Mouse (Mus musculus) ES-Bruce4 (cell line): Measurements from ENCODE around the gene Uhrf1.

Experiments used
- CTCF ChIP-seq: IDR thresholded peaks from one replicate; pipeline ENCODE4 v1.8.1; 2011; ENCODE audit warnings: low read depth, low read length
- EP300 ChIP-seq: IDR thresholded peaks from 2 replicates; pipeline ENCODE4 v1.6.1; 2011; ENCODE audit warnings: low read depth, low read length; ENCODE audit not compliant: insufficient read depth
- POLR2A ChIP-seq: IDR thresholded peaks from one replicate; pipeline ENCODE4 v1.8.1; 2011; ENCODE audit warnings: low read length; ENCODE audit not compliant: insufficient read depth

DNA sequence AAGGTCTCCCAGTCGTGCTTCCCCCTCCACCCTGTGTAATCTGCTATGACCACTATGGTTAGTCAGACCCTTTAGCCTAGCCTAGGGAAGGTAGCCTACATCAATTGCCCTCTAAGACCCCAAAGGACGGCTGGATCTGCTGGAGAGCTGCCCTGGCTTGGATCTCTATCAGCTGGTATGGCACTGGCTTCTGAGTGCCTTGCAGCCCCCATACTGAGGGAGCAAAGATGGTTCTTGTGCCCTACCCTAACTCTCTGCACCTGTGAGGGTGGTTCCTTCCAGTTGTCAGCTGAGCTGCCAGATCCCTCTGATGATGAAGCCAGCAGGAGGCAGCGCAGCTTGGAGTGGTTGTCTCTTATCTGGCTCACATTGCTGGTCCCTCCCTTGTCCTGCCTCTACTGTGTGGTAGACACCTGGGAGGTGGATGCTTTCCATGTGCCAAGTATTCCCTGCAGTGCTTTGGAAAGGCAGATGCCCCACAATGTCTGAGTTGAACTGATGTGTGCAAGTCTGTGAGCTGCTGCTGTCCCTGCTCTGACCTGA lies 56.1 kb downstream of the Uhrf1 start:
- TF ChIP-seq EP300 (no peak), CTCF (peak; percentile 17), POLR2A (no peak)
